Mouse (Mus musculus) C2C12 (cell line): Measurements from ENCODE around the gene Meis2.

Source experiments
- CTCF ChIP-seq: IDR thresholded peaks from one replicate; pipeline ENCODE4 v1.5.1; 2011; ENCODE audit not compliant: control insufficient read depth, insufficient read depth, insufficient read length
- FOSL1 ChIP-seq: IDR thresholded peaks from one replicate; pipeline ENCODE4 v1.8.0; 2011; ENCODE audit warnings: mild to moderate bottlenecking, low read length; ENCODE audit not compliant: poor library complexity, insufficient read depth, severe bottlenecking
- MAX ChIP-seq: IDR thresholded peaks from one replicate; pipeline ENCODE4 v1.6.1; 2011; ENCODE audit warnings: mild to moderate bottlenecking, control low read depth
- USF1 ChIP-seq: IDR thresholded peaks from one replicate; pipeline ENCODE4 v1.6.1; 2011; ENCODE audit warnings: low read depth, mild to moderate bottlenecking, control low read depth, moderate library complexity

- TF ChIP-seq CTCF (no peak), MAX (no peak), USF1 (no peak), FOSL1 (no peak)
These were observed 2.1 kb upstream of the Meis2 start for GRCm38 (mm10) chr2:116067711-116068110.
